Mouse (Mus musculus) left cerebral cortex, adult 8-10 months (tissue): ENCODE results near the gene Bcl2l11. TPM values are rescaled to one million over a fixed set of nuclear protein-coding genes. Genes with fewer than 3 reads are reported as not detected.
"Not testable (repeated sequence)": the region's sequence is repeated elsewhere in the genome, so short reads cannot be mapped to it uniquely, and the experiment has no call there.

Experiments
- DNase-seq, 2 experiments: peaks; one replicate each; pipeline ENCODE4 v3.0.0; 2022; ENCODE audit warnings: low spot score in 2 of 2
- total RNA-seq, 4 experiments: library from RNA; stranded (reverse); gene quantifications; 2 replicates each; pipeline ENCODE4 v1.2.4; 2022

Gene Bcl2l11
- 1 to 10 TPM; 5.2 to 5.9 (median 5.4) TPM for total RNA-seq

GRCm38 (mm10) chr2:128125635-128126470 is at the start of gene Bcl2l11:
TSS of gene Bcl2l11 (plus strand) at chr2:128126038.
- peak; percentile 62 to 81 for DNase-seq

GRCm38 (mm10) chr2:128076936-128077335 is 48.9 kb upstream of the Bcl2l11 start:
- DNase-seq, result no peak

- no peak for DNase-seq
Observed at GRCm38 (mm10) chr2:128078859-128079258, 47.0 kb upstream of the Bcl2l11 start.

- no peak for DNase-seq
Observed at GRCm38 (mm10) chr2:128079316-128079715, 46.5 kb upstream of the Bcl2l11 start.

- no peak for DNase-seq
Observed at GRCm38 (mm10) chr2:128083844-128084243, 42.0 kb upstream of the Bcl2l11 start.

GRCm38 (mm10) chr2:128084607-128085006 is 41.2 kb upstream of the Bcl2l11 start:
- DNase-seq, result no peak

GRCm38 (mm10) chr2:128085481-128085880 is 40.4 kb upstream of the Bcl2l11 start:
- no peak for DNase-seq

GRCm38 (mm10) chr2:128086301-128086886 is 39.4 kb upstream of the Bcl2l11 start:
- DNase-seq, result peak in 1 of 2 experiments; percentile 28

- no peak for DNase-seq
Observed at GRCm38 (mm10) chr2:128086996-128087526, 38.8 kb upstream of the Bcl2l11 start.

- DNase-seq, result no peak
Observed at GRCm38 (mm10) chr2:128087798-128088545, 37.9 kb upstream of the Bcl2l11 start.

GRCm38 (mm10) chr2:128090283-128090885 is 35.5 kb upstream of the Bcl2l11 start:
- DNase-seq, result no peak

- no peak for DNase-seq
Observed at GRCm38 (mm10) chr2:128091431-128092369, 34.1 kb upstream of the Bcl2l11 start.

GRCm38 (mm10) chr2:128092451-128092850 is 33.4 kb upstream of the Bcl2l11 start:
- no peak for DNase-seq

GRCm38 (mm10) chr2:128094196-128094595 is 31.6 kb upstream of the Bcl2l11 start:
- no peak for DNase-seq

- no peak for DNase-seq
Observed at GRCm38 (mm10) chr2:128094602-128095001, 31.2 kb upstream of the Bcl2l11 start.

GRCm38 (mm10) chr2:128095270-128095669 is 30.6 kb upstream of the Bcl2l11 start:
- DNase-seq, result no peak

- DNase-seq, result no peak
Observed at GRCm38 (mm10) chr2:128096070-128096469, 29.8 kb upstream of the Bcl2l11 start.

GRCm38 (mm10) chr2:128098118-128098517 is 27.7 kb upstream of the Bcl2l11 start:
- not testable (repeated sequence) for DNase-seq

GRCm38 (mm10) chr2:128102086-128102485 is 23.8 kb upstream of the Bcl2l11 start:
- DNase-seq, result no peak

- DNase-seq, result no peak
Observed at GRCm38 (mm10) chr2:128104815-128105214, 21.0 kb upstream of the Bcl2l11 start.
